Mouse (Mus musculus): ENCODE measurements at regions not wholly inside any gene's neighbourhood (a gene's known extent, or its start where the extent isn't known, plus 50 kb on each side); places are given as distances from the start of the nearest gene placed in this dataset.

DNA sequence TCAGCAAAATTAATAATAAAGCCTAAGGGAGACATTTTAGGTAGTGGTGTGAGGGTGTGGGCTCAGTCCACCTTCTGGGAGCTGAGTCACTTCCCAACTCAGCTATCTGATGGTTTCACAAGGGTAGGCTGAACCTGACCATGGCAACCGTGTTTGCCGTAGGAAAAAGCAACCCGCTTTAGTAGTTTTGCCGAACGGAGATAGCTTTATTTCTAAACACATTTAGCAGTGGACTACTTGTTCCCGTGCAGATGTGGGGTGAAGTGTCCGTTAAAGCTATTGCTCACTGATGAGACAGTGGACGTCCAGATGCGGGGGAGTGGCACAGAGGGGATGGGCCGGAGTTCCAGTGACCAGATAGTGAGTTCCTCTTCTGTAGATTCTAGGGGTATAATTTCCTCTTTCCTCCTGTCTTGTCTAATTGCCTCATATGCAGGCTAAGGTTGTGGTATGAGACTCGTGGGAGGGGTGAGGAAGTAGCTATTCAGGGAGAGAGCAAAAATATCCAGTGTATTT, 89.7 kb downstream of the Cd24a start:
- TF ChIP-seq EP300 (IDR thresholded peaks at IDR 0.05; ENCODE audit: low read depth) (no peak), CTCF (IDR thresholded peaks at IDR 0.05; ENCODE audit: low read depth) (no peak)
